Mouse (Mus musculus): Measurements from ENCODE around the gene Zfp367.

DNA sequence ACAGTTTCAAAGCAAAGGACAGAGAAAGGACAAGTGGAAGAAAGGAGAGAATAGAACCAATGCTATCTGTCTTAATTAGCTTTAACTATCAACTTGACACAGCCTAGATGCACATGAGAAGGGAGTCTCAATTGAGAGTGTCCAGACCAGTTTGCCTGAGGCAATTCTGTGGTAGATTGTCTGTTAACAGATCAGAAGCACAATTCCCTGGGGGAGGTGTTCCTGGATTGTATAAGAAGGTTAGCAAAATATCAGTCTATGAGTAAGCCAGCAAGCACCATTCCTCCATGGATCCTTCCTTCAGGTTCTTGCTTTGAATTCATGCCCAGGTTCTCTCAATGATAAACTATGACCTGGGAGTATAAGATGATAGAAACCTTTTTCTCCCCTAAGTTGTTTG lies 4.0 kb upstream of the Zfp367 start:
- TF ChIP-seq CTCF (IDR thresholded peaks at IDR 0.05; ENCODE audit: low read depth) (no peak), EP300 (IDR thresholded peaks at IDR 0.05; ENCODE audit: low read depth) (no peak)

All from liver, embryonic 14.5 days (tissue).